Mouse (Mus musculus) ES-E14 (cell line): ENCODE measurements around the gene Rdh1.

Source experiments
- CHD2 ChIP-seq: IDR thresholded peaks from 2 replicates; pipeline ENCODE4 v1.6.1; 2014; ENCODE audit warnings: mild to moderate bottlenecking, low read depth, low read length, inconsistent platforms
- HCFC1 ChIP-seq: IDR thresholded peaks from 2 replicates; pipeline ENCODE4 v1.6.1; 2012; ENCODE audit warnings: low read length, inconsistent platforms, borderline replicate concordance; ENCODE audit not compliant: insufficient read depth
- ZC3H11A ChIP-seq: IDR thresholded peaks from 2 replicates; pipeline ENCODE4 v1.6.1; 2012; ENCODE audit warnings: low read depth, mild to moderate bottlenecking, inconsistent platforms, low read length, borderline replicate concordance
- ZNF384 ChIP-seq: IDR thresholded peaks from 2 replicates; pipeline ENCODE4 v1.6.1; 2012; ENCODE audit warnings: low read depth, low read length, inconsistent platforms

GRCm38 (mm10) chr10:127766564-127766963, 7.0 kb downstream of the Rdh1 start:
- no peak for TF ChIP-seq ZNF384
- no peak for TF ChIP-seq CHD2
- TF ChIP-seq ZC3H11A = no peak
- no peak for TF ChIP-seq HCFC1
